Mouse (Mus musculus) forebrain, postnatal 0 days (tissue): ENCODE measurements at regions not wholly inside any gene's neighbourhood (a gene's known extent, or its start where the extent isn't known, plus 50 kb on each side); places are given as distances from the start of the nearest gene placed in this dataset.

Experiments used
- ATAC-seq: fragments of 200-750 bp; cut with Nextera tagmentation; 2 replicates; pipeline ENCODE4 v1.8.0; 2017; ENCODE audit warnings: mild to moderate bottlenecking, moderate library complexity
- DNase-seq: peaks from one replicate; pipeline ENCODE4 v3.0.0-alpha.2; 2015
- H3K27ac ChIP-seq: fragments of 300-500 bp; sonication (generic); 2 replicates; pipeline ENCODE4 v1.5.1; 2014; ENCODE audit warnings: low read depth, mild to moderate bottlenecking, antibody characterized with exemption, low read length, moderate library complexity, mixed read lengths
- H3K27me3 ChIP-seq: fragments of 300-500 bp; sonication (generic); 2 replicates; pipeline ENCODE4 v1.6.1; 2014; ENCODE audit warnings: mild to moderate bottlenecking, low read length, mixed read lengths; ENCODE audit not compliant: insufficient read depth
- H3K36me3 ChIP-seq: fragments of 300-500 bp; sonication (generic); 2 replicates; pipeline ENCODE4 v1.6.1; 2014; ENCODE audit warnings: mild to moderate bottlenecking, moderate library complexity; ENCODE audit not compliant: insufficient read depth
- H3K4me1 ChIP-seq: fragments of 300-500 bp; sonication (generic); 2 replicates; pipeline ENCODE4 v1.6.1; 2014; ENCODE audit warnings: antibody characterized with exemption; ENCODE audit not compliant: insufficient read depth
- H3K4me2 ChIP-seq: fragments of 300-500 bp; sonication (generic); 2 replicates; pipeline ENCODE4 v1.6.1; 2014; ENCODE audit warnings: low read depth, mild to moderate bottlenecking, moderate library complexity
- H3K4me3 ChIP-seq: fragments of 300-500 bp; sonication (generic); 2 replicates; pipeline ENCODE4 v1.5.1; 2014; ENCODE audit warnings: low read depth, low read length, mixed read lengths
- H3K9ac ChIP-seq: fragments of 300-500 bp; sonication (generic); 2 replicates; pipeline ENCODE4 v1.6.1; 2014; ENCODE audit warnings: mild to moderate bottlenecking
- H3K9me3 ChIP-seq: fragments of 300-500 bp; sonication (generic); 2 replicates; pipeline ENCODE4 v1.6.1; 2016; ENCODE audit warnings: low read length
- CTCF ChIP-seq: sonication (generic); IDR thresholded peaks from 2 replicates; pipeline ENCODE4 v1.5.1; 2016; ENCODE audit warnings: antibody characterized with exemption, control low read depth, low read depth
- WGBS: fragments of 180-500 bp; shearing (Covaris S2); extraction: QIAGEN DNeasy Blood & Tissue Kit; methylation state at CpG from one replicate; pipeline ENCODE4 v1.1.7; 2014; 5-methylcytosine and 5-hydroxymethylcytosine counted together

DNA sequence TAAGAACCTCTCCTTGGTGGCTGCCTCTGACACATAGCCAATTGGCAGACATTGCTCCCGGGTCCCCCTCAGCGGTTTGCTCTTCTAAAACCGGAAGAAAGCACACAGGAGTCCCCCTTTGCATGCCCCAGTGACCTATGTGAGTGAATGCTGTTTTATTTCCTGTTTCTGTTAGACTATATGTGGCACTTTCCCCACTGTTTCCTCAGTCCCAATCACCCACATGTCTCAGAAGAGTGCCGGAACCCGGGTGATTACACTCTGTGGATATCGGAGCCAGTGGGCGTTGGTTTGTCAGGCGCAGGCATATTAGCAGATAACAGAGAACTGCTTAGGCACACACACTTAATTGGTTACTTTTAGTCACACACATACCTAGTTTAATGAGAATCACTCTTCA lies 66.3 kb upstream of the Rpl34 start:
- H3K9me3 ChIP-seq, result no peaks in the 10 kb centered on the region
- H3K27me3 ChIP-seq, result no peaks in the 10 kb centered on the region
- WGBS, result 79% methylated on average over 8 of the region's 8 CpGs
- TF ChIP-seq CTCF, result no peak
- no peak overlapping the region for H3K27ac ChIP-seq
- no peak overlapping the region for H3K4me2 ChIP-seq
- H3K9ac ChIP-seq, result no peak overlapping the region
- DNase-seq (no peak), ATAC-seq (no peak)
- no peaks in the 10 kb centered on the region for H3K4me1 ChIP-seq
- H3K36me3 ChIP-seq, result no peaks in the 10 kb centered on the region
- H3K4me3 ChIP-seq, result no peak overlapping the region

DNA sequence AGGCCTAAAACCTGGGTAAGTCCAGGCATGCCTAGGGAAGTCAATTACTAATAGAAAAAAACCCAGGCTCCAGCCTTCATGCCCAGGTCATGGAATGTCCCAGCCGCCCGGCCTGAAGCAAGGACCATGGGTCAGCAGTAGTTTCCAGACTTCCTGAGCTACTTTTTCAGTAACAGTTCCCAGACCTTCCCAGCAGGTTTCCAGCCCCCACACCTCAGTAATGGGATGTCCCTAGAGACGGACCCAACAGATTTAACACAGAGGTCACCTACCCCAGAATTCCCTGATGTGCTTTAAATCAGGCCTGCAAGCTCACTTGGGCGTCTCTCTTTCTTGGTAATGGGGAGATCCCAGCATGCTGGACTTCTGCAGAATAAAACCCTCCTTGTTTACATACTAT lies 65.2 kb upstream of the Rpl34 start:
- no peak overlapping the region for H3K9ac ChIP-seq
- no peaks in the 10 kb centered on the region for H3K4me1 ChIP-seq
- DNase-seq (no peak), ATAC-seq (no peak)
- H3K4me2 ChIP-seq, result no peak overlapping the region
- no peak overlapping the region for H3K4me3 ChIP-seq
- H3K36me3 ChIP-seq, result no peaks in the 10 kb centered on the region
- H3K27me3 ChIP-seq, result no peaks in the 10 kb centered on the region
- H3K9me3 ChIP-seq, result no peaks in the 10 kb centered on the region
- WGBS, result 86% methylated on average over 4 of the region's 4 CpGs
- no peak for TF ChIP-seq CTCF
- no peak overlapping the region for H3K27ac ChIP-seq

DNA sequence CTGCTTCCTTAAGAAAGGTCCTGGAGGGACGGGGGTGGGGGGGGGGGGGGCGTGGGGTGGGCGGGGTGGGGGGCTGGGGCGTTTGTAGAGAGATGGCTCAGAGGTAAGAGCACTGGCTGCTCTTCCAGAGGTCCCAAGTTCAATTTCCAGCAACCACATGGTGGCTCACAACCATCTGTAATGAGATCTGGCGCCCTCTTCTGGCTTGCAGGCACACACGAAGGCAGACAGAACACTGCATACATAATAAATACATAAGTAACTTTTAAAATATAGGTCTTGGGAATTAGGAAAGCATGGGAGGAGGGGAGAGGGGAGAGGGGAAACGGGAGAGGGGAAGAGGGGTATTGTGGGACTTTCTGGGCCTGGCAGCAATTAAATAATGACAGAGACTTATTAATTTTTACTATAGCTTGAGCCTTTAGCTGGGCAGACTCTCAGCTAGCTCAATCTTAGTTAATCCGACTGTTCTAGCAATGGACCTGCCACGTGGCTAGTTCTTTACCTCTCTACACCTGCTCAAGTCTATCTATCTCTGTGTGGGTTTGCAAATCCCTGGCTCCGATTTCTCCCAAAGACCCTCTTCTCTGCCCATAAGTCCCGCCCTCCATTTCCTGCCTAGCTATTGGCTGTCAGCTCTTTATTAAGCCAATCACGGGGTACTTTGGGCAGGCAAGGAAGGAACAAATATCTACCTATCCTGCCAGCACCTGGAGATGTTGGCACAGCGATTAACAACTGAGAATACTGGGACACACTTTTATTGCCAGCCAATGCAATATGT lies 64.1 kb upstream of the Rpl34 start:
- no peak overlapping the region for H3K27ac ChIP-seq
- no peak overlapping the region for H3K9ac ChIP-seq
- peak; percentile 35 for TF ChIP-seq CTCF
- no peaks in the 10 kb centered on the region for H3K27me3 ChIP-seq
- no peaks in the 10 kb centered on the region for H3K36me3 ChIP-seq
- DNase-seq (no peak), ATAC-seq (no peak)
- 40% methylated on average over 9 of the region's 13 CpGs for WGBS
- H3K4me2 ChIP-seq, result no peak overlapping the region
- no peaks in the 10 kb centered on the region for H3K4me1 ChIP-seq
- H3K4me3 ChIP-seq, result no peak overlapping the region
- H3K9me3 ChIP-seq, result no peaks in the 10 kb centered on the region

DNA sequence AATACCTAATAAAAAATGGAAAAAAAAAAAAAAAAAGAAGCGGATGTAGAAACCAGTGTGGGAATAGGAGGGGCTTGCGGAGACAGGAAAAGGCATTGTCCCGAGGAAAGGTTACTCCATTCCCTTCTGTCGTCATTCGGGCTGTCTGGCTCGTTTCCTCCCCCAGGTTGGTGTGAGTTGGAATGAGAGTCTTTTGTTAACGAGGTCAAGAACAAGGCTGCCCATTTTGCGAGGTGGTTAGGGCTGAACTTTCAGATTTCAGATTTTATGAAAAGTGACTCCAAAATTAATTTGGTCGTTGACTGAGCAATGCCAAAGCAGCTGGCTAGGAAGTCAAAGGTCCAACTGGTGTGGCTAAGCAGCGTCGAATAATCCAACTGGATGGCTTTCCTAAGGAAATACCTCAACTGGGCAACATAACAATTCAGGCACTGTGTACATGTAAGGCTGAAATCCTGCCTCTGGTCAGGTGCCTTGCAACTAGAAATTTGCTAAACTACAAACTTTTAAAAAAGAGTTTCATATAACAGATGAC lies 50.6 kb upstream of the Rpl34 start:
- 72% methylated on average over 11 of the region's 11 CpGs for WGBS
- H3K4me2 ChIP-seq, result no peak overlapping the region
- TF ChIP-seq CTCF, result no peak

More for the DNA sequence above, 50.6 kb upstream of the Rpl34 start:
- Histone ChIP-seq H3K27ac (no peak overlapping the region), H3K9me3 (no peaks in the 10 kb centered on the region), H3K4me1 (no peaks in the 10 kb centered on the region), H3K9ac (no peak overlapping the region), H3K4me3 (no peak overlapping the region), H3K27me3 (no peaks in the 10 kb centered on the region), H3K36me3 (no peaks in the 10 kb centered on the region)
- DNase-seq (no peak), ATAC-seq (no peak)
